Mouse (Mus musculus): ENCODE measurements around the gene Drc1. TPM values are rescaled to one million over a fixed set of nuclear protein-coding genes. Genes with fewer than 3 reads are reported as not detected.

The Drc1 gene
- polyA plus RNA-seq, 2 experiments, result 0.73 to 0.98 TPM

- Histone ChIP-seq H3K27ac (no peak overlapping the region), H3K9ac (replicated peaks) (no peak overlapping the region)
These were observed 45.5 kb upstream of the Drc1 start for GRCm38 (mm10) chr5:30235641-30236126.

GRCm38 (mm10) chr5:30238533-30238932 is 42.7 kb upstream of the Drc1 start:
- DNase-seq (ENCODE audit: low read depth in 3 of 3, low spot score in 3 of 3), result no peak
- H3K27me3 ChIP-seq (ENCODE audit: control insufficient read depth, insufficient read depth, low read length), result no peaks in the 10 kb centered on the region
- 85% methylated on average over 5 of the region's 5 CpGs for WGBS (ENCODE audit: insufficient replicate concordance)
- H3K9me3 ChIP-seq (ENCODE audit: control insufficient read depth, low read length), result no peaks in the 10 kb centered on the region
- H3K4me2 ChIP-seq (ENCODE audit: low read depth), result no peak overlapping the region
- TF ChIP-seq EP300 (IDR thresholded peaks at IDR 0.05; ENCODE audit: low read depth) (no peak), CTCF (IDR thresholded peaks at IDR 0.05; ENCODE audit: low read depth) (no peak)
- no peak overlapping the region for H3K27ac ChIP-seq
- no peak for ATAC-seq (ENCODE audit: insufficient read depth)
- H3K4me1 ChIP-seq (replicated peaks; ENCODE audit: control insufficient read depth in 2 of 2, insufficient read depth in 2 of 2, low read length in 1 of 2), result peaks cover 28 to 30% of the 10 kb centered on the region in 2 experiments
- no peak overlapping the region for H3K4me3 ChIP-seq (ENCODE audit: insufficient read depth in 1 of 2, low read depth in 2 of 2, low read length in 2 of 2)
- no peak overlapping the region for H3K9ac ChIP-seq (replicated peaks)
- no peaks in the 10 kb centered on the region; the same call in 1 of the 2 replicates for H3K36me3 ChIP-seq (replicated peaks; ENCODE audit: control insufficient read depth, insufficient read depth, low read depth)

More at GRCm38 (mm10) chr5:30235641-30236126, 45.5 kb upstream of the Drc1 start:
- H3K4me1 ChIP-seq (replicated peaks; ENCODE audit: control insufficient read depth in 2 of 2, insufficient read depth in 2 of 2, low read length in 1 of 2), result peaks cover 27 to 29% of the 10 kb centered on the region in 2 experiments
- no peaks in the 10 kb centered on the region for H3K9me3 ChIP-seq (ENCODE audit: control insufficient read depth, low read length)
- H3K27me3 ChIP-seq (ENCODE audit: control insufficient read depth, insufficient read depth, low read length), result no peaks in the 10 kb centered on the region
- DNase-seq (ENCODE audit: low read depth in 3 of 3, low spot score in 3 of 3) (no peak), ATAC-seq (ENCODE audit: insufficient read depth) (no peak)
- H3K36me3 ChIP-seq (replicated peaks; ENCODE audit: control insufficient read depth, insufficient read depth, low read depth), result no peaks in the 10 kb centered on the region; the same call in 1 of the 2 replicates
- H3K4me2 ChIP-seq (ENCODE audit: low read depth), result peak overlapping the region; percentile 18; the same call in 1 of the 2 replicates
- 72% methylated on average over 2 of the region's 2 CpGs for WGBS (ENCODE audit: insufficient replicate concordance)
- TF ChIP-seq CTCF (IDR thresholded peaks at IDR 0.05; ENCODE audit: low read depth) (no peak), EP300 (IDR thresholded peaks at IDR 0.05; ENCODE audit: low read depth) (no peak)
- no peak overlapping the region for H3K4me3 ChIP-seq (ENCODE audit: insufficient read depth in 1 of 2, low read depth in 2 of 2, low read length in 2 of 2)

DNA sequence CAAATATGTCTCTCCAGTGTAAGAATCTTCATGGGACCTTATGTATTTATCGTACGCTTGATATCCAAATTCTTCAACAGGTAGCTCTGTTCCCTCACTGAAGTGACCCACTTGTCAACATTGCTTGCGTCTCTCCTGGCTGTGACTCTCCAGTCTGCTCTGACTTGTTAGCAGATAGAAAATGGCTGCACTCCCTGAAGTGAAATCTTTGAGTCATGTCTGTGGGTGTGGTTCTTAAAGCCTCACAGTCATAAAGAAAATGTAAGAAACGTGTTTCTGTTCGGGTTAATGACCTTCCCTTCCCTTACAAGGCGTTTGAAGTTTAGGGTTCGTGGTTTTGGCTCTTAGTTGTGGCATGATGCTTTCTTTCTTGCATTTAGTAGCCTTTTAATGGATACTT is 40.6 kb upstream of the Drc1 start:
- no peaks in the 10 kb centered on the region for H3K9me3 ChIP-seq (ENCODE audit: control insufficient read depth, low read length)
- WGBS (ENCODE audit: insufficient replicate concordance), result 52% methylated on average over 7 of the region's 7 CpGs
- H3K4me3 ChIP-seq (ENCODE audit: insufficient read depth in 1 of 2, low read depth in 2 of 2, low read length in 2 of 2), result no peak overlapping the region
- H3K27me3 ChIP-seq (ENCODE audit: control insufficient read depth, insufficient read depth, low read length), result no peaks in the 10 kb centered on the region
- no peak overlapping the region for H3K9ac ChIP-seq (replicated peaks)
- no peak; the same call in 1 of the 2 replicates for ATAC-seq (ENCODE audit: insufficient read depth)
- no peak overlapping the region; the same call in none of the 2 replicates for H3K27ac ChIP-seq
- no peaks in the 10 kb centered on the region; the same call in 1 of the 2 replicates for H3K36me3 ChIP-seq (replicated peaks; ENCODE audit: control insufficient read depth, insufficient read depth, low read depth)
- TF ChIP-seq CTCF (IDR thresholded peaks at IDR 0.05; ENCODE audit: low read depth) (no peak), EP300 (IDR thresholded peaks at IDR 0.05; ENCODE audit: low read depth) (no peak)
- peaks cover 18 to 30% of the 10 kb centered on the region in 2 experiments for H3K4me1 ChIP-seq (replicated peaks; ENCODE audit: control insufficient read depth in 2 of 2, insufficient read depth in 2 of 2, low read length in 1 of 2)
- no peak for DNase-seq (ENCODE audit: low read depth in 3 of 3, low spot score in 3 of 3)
- peak overlapping the region; percentile 9; the same call in 1 of the 2 replicates for H3K4me2 ChIP-seq (ENCODE audit: low read depth)

DNA sequence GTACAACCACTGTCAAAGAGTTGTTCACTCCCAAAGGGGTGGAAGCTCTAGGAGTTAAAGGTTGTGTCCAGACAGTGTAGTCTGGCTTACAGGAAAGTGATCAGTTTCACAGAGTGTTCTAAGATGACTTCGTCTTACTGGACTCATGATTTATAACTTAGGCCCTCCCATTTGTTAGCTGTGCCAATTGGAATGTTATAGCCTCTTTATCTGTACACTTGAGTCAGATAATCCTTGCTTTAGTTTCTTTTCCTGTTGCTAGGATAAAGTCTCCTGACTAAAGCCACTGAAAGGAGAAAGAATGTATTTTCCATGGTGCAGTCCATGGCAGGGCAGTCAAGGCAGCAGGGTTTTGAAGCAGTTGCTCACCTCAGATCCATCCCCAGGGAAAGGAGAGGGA is 38.8 kb upstream of the Drc1 start:
- H3K4me3 ChIP-seq (ENCODE audit: insufficient read depth in 1 of 2, low read depth in 2 of 2, low read length in 2 of 2), result no peak overlapping the region
- no peak overlapping the region for H3K9ac ChIP-seq (replicated peaks)
- no peaks in the 10 kb centered on the region; the same call in 1 of the 2 replicates for H3K36me3 ChIP-seq (replicated peaks; ENCODE audit: control insufficient read depth, insufficient read depth, low read depth)
- H3K4me1 ChIP-seq (replicated peaks; ENCODE audit: control insufficient read depth in 2 of 2, insufficient read depth in 2 of 2, low read length in 1 of 2), result peaks cover 17 to 23% of the 10 kb centered on the region in 2 experiments
- no peak overlapping the region for H3K4me2 ChIP-seq (ENCODE audit: low read depth)
- no peak overlapping the region for H3K27ac ChIP-seq
- no peaks in the 10 kb centered on the region for H3K9me3 ChIP-seq (ENCODE audit: control insufficient read depth, low read length)
- no peaks in the 10 kb centered on the region for H3K27me3 ChIP-seq (ENCODE audit: control insufficient read depth, insufficient read depth, low read length)
- ATAC-seq (ENCODE audit: insufficient read depth) (no peak), DNase-seq (ENCODE audit: low read depth in 3 of 3, low spot score in 3 of 3) (no peak)
- WGBS (ENCODE audit: insufficient replicate concordance), result 61% methylated on average over 1 of the region's 1 CpGs
- no peak for TF ChIP-seq CTCF (IDR thresholded peaks at IDR 0.05; ENCODE audit: low read depth)
- no peak for TF ChIP-seq EP300 (IDR thresholded peaks at IDR 0.05; ENCODE audit: low read depth)

DNA sequence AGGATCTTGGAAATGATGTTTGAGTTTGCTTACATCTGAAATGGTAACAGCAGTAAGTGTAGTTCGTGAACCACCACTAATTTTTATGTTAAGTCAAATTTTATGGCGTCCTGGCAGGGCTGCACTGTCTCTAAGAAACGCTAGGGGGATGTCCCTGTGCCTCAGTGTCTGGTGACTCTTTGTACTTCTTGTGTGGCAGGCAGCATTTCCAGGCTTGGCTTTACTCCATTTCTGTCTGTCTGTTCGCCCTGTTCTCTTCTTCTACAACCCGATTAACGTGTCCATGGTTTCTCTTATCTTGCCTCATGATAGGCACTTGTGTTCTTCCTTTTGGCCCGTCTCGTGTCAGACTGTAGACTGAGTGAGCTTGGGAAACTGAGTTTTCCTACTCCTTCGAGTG is 37.4 kb upstream of the Drc1 start:
- Histone ChIP-seq H3K27ac (no peak overlapping the region), H3K27me3 (ENCODE audit: control insufficient read depth, insufficient read depth, low read length) (no peaks in the 10 kb centered on the region), H3K36me3 (replicated peaks; ENCODE audit: control insufficient read depth, insufficient read depth, low read depth) (no peaks in the 10 kb centered on the region), H3K4me1 (replicated peaks; ENCODE audit: control insufficient read depth in 2 of 2, insufficient read depth in 2 of 2, low read length in 1 of 2) (peaks cover 17 to 23% of the 10 kb centered on the region in 2 experiments), H3K4me2 (ENCODE audit: low read depth) (no peak overlapping the region), H3K9ac (replicated peaks) (no peak overlapping the region), H3K9me3 (ENCODE audit: control insufficient read depth, low read length) (no peaks in the 10 kb centered on the region), H3K4me3 (ENCODE audit: insufficient read depth in 1 of 2, low read depth in 2 of 2, low read length in 2 of 2) (no peak overlapping the region)
- WGBS (ENCODE audit: insufficient replicate concordance), result 28% methylated on average over 9 of the region's 9 CpGs
- DNase-seq (ENCODE audit: low read depth in 3 of 3, low spot score in 3 of 3), result no peak
- no peak for TF ChIP-seq EP300 (IDR thresholded peaks at IDR 0.05; ENCODE audit: low read depth)
- peak; percentile 67 for TF ChIP-seq CTCF (IDR thresholded peaks at IDR 0.05; ENCODE audit: low read depth)
- ATAC-seq (ENCODE audit: insufficient read depth), result no peak

Measured in liver, embryonic 14.5 days (tissue).